Mouse (Mus musculus): Measurements from ENCODE around the gene Gm15557.
A peak's percentile ranks its signal among the peaks of the same experiment; 100 is the strongest.
"Not testable (repeated sequence)": the region's sequence is repeated elsewhere in the genome, so short reads cannot be mapped to it uniquely, and the experiment has no call there.

The Gm15557 gene

GRCm38 (mm10) chr2:155940681-155941080 lies at the start of gene Gm15557:
Gm15557 (plus strand) TSS chr2:155940728.
- Histone ChIP-seq H3K27me3 (ENCODE audit: insufficient read depth, low read length) (peaks cover 47% of the 10 kb centered on the region), H3K9me3 (ENCODE audit: low read length) (no peaks in the 10 kb centered on the region), H3K36me3 (ENCODE audit: insufficient read depth, low read length) (no peaks in the 10 kb centered on the region), H3K4me3 (replicated peaks; ENCODE audit: low read length) (peak within 1 kb of the TSS; percentile 76), H3K4me1 (replicated peaks; ENCODE audit: low read depth, low read length) (peaks cover 54% of the 10 kb centered on the region)
- TF ChIP-seq POU5F1 (IDR thresholded peaks at IDR 0.05; ENCODE audit: borderline replicate concordance, low read length) (no peak), NANOG (IDR thresholded peaks at IDR 0.05; ENCODE audit: borderline replicate concordance, low read length) (no peak), CTCF (conservative IDR thresholded peaks at IDR 0.05; ENCODE audit: low read length) (no peak)

- no peaks in the 10 kb centered on the region for H3K27me3 ChIP-seq (ENCODE audit: insufficient read depth, low read length)
- H3K4me3 ChIP-seq (replicated peaks; ENCODE audit: low read length): no peak overlapping the region
- TF ChIP-seq POU5F1 (IDR thresholded peaks at IDR 0.05; ENCODE audit: borderline replicate concordance, low read length) (no peak), NANOG (IDR thresholded peaks at IDR 0.05; ENCODE audit: borderline replicate concordance, low read length) (no peak), CTCF (conservative IDR thresholded peaks at IDR 0.05; ENCODE audit: low read length) (no peak)
- peaks cover 56% of the 10 kb centered on the region for H3K36me3 ChIP-seq (ENCODE audit: insufficient read depth, low read length)
- H3K9me3 ChIP-seq (ENCODE audit: low read length): no peaks in the 10 kb centered on the region
- H3K4me1 ChIP-seq (replicated peaks; ENCODE audit: low read depth, low read length): 0 out of 2 replicates have a peak, but pooled peaks cover 4% of the 10 kb centered on the region
These were observed 46.1 kb upstream of the Gm15557 start for GRCm38 (mm10) chr2:155894307-155895045.

- H3K9me3 ChIP-seq (ENCODE audit: low read length): no peaks in the 10 kb centered on the region
- 0 out of 2 replicates have a peak, but pooled peaks cover 4% of the 10 kb centered on the region for H3K4me1 ChIP-seq (replicated peaks; ENCODE audit: low read depth, low read length)
- H3K36me3 ChIP-seq (ENCODE audit: insufficient read depth, low read length): peaks cover 59% of the 10 kb centered on the region
- H3K4me3 ChIP-seq (replicated peaks; ENCODE audit: low read length): no peak overlapping the region
- no peak for TF ChIP-seq CTCF (conservative IDR thresholded peaks at IDR 0.05; ENCODE audit: low read length)
- no peak for TF ChIP-seq POU5F1 (IDR thresholded peaks at IDR 0.05; ENCODE audit: borderline replicate concordance, low read length)
- no peak for TF ChIP-seq NANOG (IDR thresholded peaks at IDR 0.05; ENCODE audit: borderline replicate concordance, low read length)
- H3K27me3 ChIP-seq (ENCODE audit: insufficient read depth, low read length): no peaks in the 10 kb centered on the region
These were observed 45.3 kb upstream of the Gm15557 start for GRCm38 (mm10) chr2:155895046-155895735.

GRCm38 (mm10) chr2:155902989-155903631 lies 37.4 kb upstream of the Gm15557 start:
- H3K36me3 ChIP-seq (ENCODE audit: insufficient read depth, low read length): peaks cover 70% of the 10 kb centered on the region
- TF ChIP-seq POU5F1 (IDR thresholded peaks at IDR 0.05; ENCODE audit: borderline replicate concordance, low read length) (no peak), NANOG (IDR thresholded peaks at IDR 0.05; ENCODE audit: borderline replicate concordance, low read length) (no peak), CTCF (conservative IDR thresholded peaks at IDR 0.05; ENCODE audit: low read length) (no peak)
- H3K27me3 ChIP-seq (ENCODE audit: insufficient read depth, low read length): no peaks in the 10 kb centered on the region
- H3K9me3 ChIP-seq (ENCODE audit: low read length): no peaks in the 10 kb centered on the region
- 0 out of 2 replicates have a peak, but pooled peaks cover 4% of the 10 kb centered on the region for H3K4me1 ChIP-seq (replicated peaks; ENCODE audit: low read depth, low read length)
- H3K4me3 ChIP-seq (replicated peaks; ENCODE audit: low read length): no peak overlapping the region

- no peak for TF ChIP-seq CTCF (conservative IDR thresholded peaks at IDR 0.05; ENCODE audit: low read length)
- TF ChIP-seq NANOG (IDR thresholded peaks at IDR 0.05; ENCODE audit: borderline replicate concordance, low read length): no peak
- H3K27me3 ChIP-seq (ENCODE audit: insufficient read depth, low read length): no peaks in the 10 kb centered on the region
- H3K9me3 ChIP-seq (ENCODE audit: low read length): no peaks in the 10 kb centered on the region
- peaks cover 65% of the 10 kb centered on the region for H3K36me3 ChIP-seq (ENCODE audit: insufficient read depth, low read length)
- 0 out of 2 replicates have a peak, but pooled peaks cover 4% of the 10 kb centered on the region for H3K4me1 ChIP-seq (replicated peaks; ENCODE audit: low read depth, low read length)
- no peak overlapping the region for H3K4me3 ChIP-seq (replicated peaks; ENCODE audit: low read length)
These were observed 36.9 kb upstream of the Gm15557 start for GRCm38 (mm10) chr2:155903632-155904008.

- H3K36me3 ChIP-seq (ENCODE audit: insufficient read depth, low read length): peaks cover 67% of the 10 kb centered on the region
- H3K9me3 ChIP-seq (ENCODE audit: low read length): no peaks in the 10 kb centered on the region
- H3K4me1 ChIP-seq (replicated peaks; ENCODE audit: low read depth, low read length): 0 out of 2 replicates have a peak, but pooled peaks cover 3% of the 10 kb centered on the region
- no peak for TF ChIP-seq POU5F1 (IDR thresholded peaks at IDR 0.05; ENCODE audit: borderline replicate concordance, low read length)
- TF ChIP-seq CTCF (conservative IDR thresholded peaks at IDR 0.05; ENCODE audit: low read length): no peak
- no peak for TF ChIP-seq NANOG (IDR thresholded peaks at IDR 0.05; ENCODE audit: borderline replicate concordance, low read length)
- H3K27me3 ChIP-seq (ENCODE audit: insufficient read depth, low read length): no peaks in the 10 kb centered on the region
- H3K4me3 ChIP-seq (replicated peaks; ENCODE audit: low read length): no peak overlapping the region
These were observed 25.8 kb upstream of the Gm15557 start for GRCm38 (mm10) chr2:155914684-155915083.

GRCm38 (mm10) chr2:155923143-155923542 lies 17.4 kb upstream of the Gm15557 start:
- peaks cover 10% of the 10 kb centered on the region for H3K4me1 ChIP-seq (replicated peaks; ENCODE audit: low read depth, low read length)
- H3K27me3 ChIP-seq (ENCODE audit: insufficient read depth, low read length): no peaks in the 10 kb centered on the region
- no peaks in the 10 kb centered on the region for H3K9me3 ChIP-seq (ENCODE audit: low read length)
- TF ChIP-seq CTCF (conservative IDR thresholded peaks at IDR 0.05; ENCODE audit: low read length): no peak
- no peak for TF ChIP-seq POU5F1 (IDR thresholded peaks at IDR 0.05; ENCODE audit: borderline replicate concordance, low read length)
- no peak for TF ChIP-seq NANOG (IDR thresholded peaks at IDR 0.05; ENCODE audit: borderline replicate concordance, low read length)
- H3K4me3 ChIP-seq (replicated peaks; ENCODE audit: low read length): no peak overlapping the region
- H3K36me3 ChIP-seq (ENCODE audit: insufficient read depth, low read length): peaks cover 18% of the 10 kb centered on the region

- H3K4me3 ChIP-seq (replicated peaks; ENCODE audit: low read length); H3K9me3 ChIP-seq (ENCODE audit: low read length); H3K27me3 ChIP-seq (ENCODE audit: insufficient read depth, low read length): not testable (repeated sequence)
- Histone ChIP-seq H3K4me1 (replicated peaks; ENCODE audit: low read depth, low read length) (peaks cover 21% of the 10 kb centered on the region), H3K36me3 (ENCODE audit: insufficient read depth, low read length) (peaks cover 12% of the 10 kb centered on the region; the same call in 1 of the 2 replicates)
These were observed 15.3 kb upstream of the Gm15557 start for GRCm38 (mm10) chr2:155925213-155925612.
